Mouse (Mus musculus) midbrain, embryonic 14.5 days (tissue): ENCODE results near the gene Vps26c. TPM values are rescaled to one million over a fixed set of nuclear protein-coding genes. Genes with fewer than 3 reads are reported as not detected.
"Not testable (repeated sequence)": the region's sequence is repeated elsewhere in the genome, so short reads cannot be mapped to it uniquely, and the experiment has no call there.

Source experiments
- ATAC-seq: fragments of 200-750 bp; cut with Nextera tagmentation; 2 replicates; pipeline ENCODE4 v1.8.0; 2017; ENCODE audit warnings: moderate number of reproducible peaks, moderate library complexity; ENCODE audit not compliant: low FRiP score, low TSS enrichment
- DNase-seq: peaks from one replicate; pipeline ENCODE4 v3.0.0-alpha.2; 2015
- H3K27ac ChIP-seq: fragments of 300-500 bp; sonication (generic); replicated peaks from 2 replicates; pipeline ENCODE4 v1.5.1; 2014; ENCODE audit warnings: mild to moderate bottlenecking, low read depth, low read length, moderate library complexity
- H3K27me3 ChIP-seq: fragments of 300-500 bp; sonication (generic); 2 replicates; pipeline ENCODE4 v1.6.1; 2014; ENCODE audit warnings: low read length, control low read depth, mixed read lengths; ENCODE audit not compliant: control insufficient read depth, insufficient read depth
- H3K36me3 ChIP-seq: fragments of 300-500 bp; sonication (generic); 2 replicates; pipeline ENCODE4 v1.6.1; 2014; ENCODE audit warnings: low read length, control low read depth; ENCODE audit not compliant: control insufficient read depth, insufficient read depth
- H3K4me1 ChIP-seq: fragments of 300-500 bp; sonication (generic); 2 replicates; pipeline ENCODE4 v1.6.1; 2014; ENCODE audit warnings: mild to moderate bottlenecking, antibody characterized with exemption, low read length, control low read depth; ENCODE audit not compliant: control insufficient read depth, insufficient read depth
- H3K4me2 ChIP-seq: fragments of 300-500 bp; sonication (generic); 2 replicates; pipeline ENCODE4 v1.6.1; 2014; ENCODE audit warnings: mild to moderate bottlenecking, low read length, moderate library complexity
- H3K4me3 ChIP-seq: fragments of 300-500 bp; sonication (generic); replicated peaks from 2 replicates; pipeline ENCODE4 v1.5.1; 2014; ENCODE audit warnings: low read depth, low read length
- H3K9ac ChIP-seq: fragments of 300-500 bp; sonication (generic); replicated peaks from 2 replicates; pipeline ENCODE4 v1.6.1; 2014; ENCODE audit warnings: mild to moderate bottlenecking, low read length, moderate library complexity
- H3K9me3 ChIP-seq: fragments of 300-500 bp; sonication (generic); 2 replicates; pipeline ENCODE4 v1.6.1; 2016; ENCODE audit warnings: low read length, control low read depth, mixed read lengths; ENCODE audit not compliant: control insufficient read depth
- whole genome bisulfite sequencing: fragments of 180-500 bp; shearing (Covaris S2); extraction: QIAGEN DNeasy Blood & Tissue Kit; methylation state at CpG from one replicate; pipeline ENCODE4 v1.1.7; 2014; 5-methylcytosine and 5-hydroxymethylcytosine counted together
- polyA plus RNA-seq: library from polyadenylated mRNA; unstranded; fragments of >200 nt; fragmentation: Nextera tagmentation; extraction: Ambion mirVana; gene quantifications from 2 replicates; pipeline ENCODE4 v1.2.1, GENCODE M21; 2014

The Vps26c gene
- polyA plus RNA-seq, 1 experiment from 2014 or later: 73.7 TPM

DNA sequence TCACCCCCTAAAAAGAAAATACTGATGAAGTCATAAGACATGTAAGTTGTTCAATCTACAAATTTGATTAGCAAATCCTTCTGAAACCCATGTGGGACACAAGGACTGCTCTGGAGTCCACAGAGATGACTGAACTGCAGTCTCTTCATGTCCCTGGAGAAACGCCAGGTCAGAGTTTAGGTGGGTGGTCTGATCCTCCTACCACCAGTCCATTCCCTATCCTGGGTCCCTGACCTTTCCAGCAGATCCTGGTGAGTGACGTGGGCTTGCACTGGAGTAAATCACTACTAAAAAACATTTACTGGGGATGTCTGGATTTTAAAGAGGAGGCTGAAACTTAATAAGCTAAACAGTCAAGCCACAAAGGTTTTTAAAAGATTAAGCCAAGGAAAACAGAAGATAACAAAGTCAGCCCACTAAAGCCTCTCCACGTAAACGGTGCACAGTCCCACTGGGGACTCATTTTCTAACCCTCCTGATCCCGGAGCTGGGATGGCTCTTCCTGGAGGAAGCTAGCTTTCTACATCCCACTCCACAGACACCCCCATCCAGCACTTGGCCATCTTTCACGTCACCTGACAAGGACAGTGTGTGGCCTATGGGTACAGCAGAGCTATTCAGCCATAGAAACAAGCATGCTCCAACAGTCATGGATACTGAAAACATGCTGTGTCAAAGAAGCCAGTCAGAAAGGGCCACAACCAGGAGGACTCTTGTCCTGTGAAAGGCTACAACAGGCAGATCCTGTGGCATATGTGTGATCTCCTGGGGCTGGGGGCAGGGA is 2.8 kb downstream of the Vps26c start:
- Histone ChIP-seq H3K9me3 (no peaks in the 10 kb centered on the region), H3K36me3 (peaks cover 4% of the 10 kb centered on the region; the same call in 1 of the 2 replicates), H3K4me3 (no peak overlapping the region), H3K27me3 (no peaks in the 10 kb centered on the region), H3K4me1 (peaks cover 14% of the 10 kb centered on the region), H3K4me2 (no peak overlapping the region), H3K27ac (no peak overlapping the region), H3K9ac (no peak overlapping the region)
- WGBS: 71% methylated on average over 6 of the region's 6 CpGs
- ATAC-seq (no peak), DNase-seq (no peak)

DNA sequence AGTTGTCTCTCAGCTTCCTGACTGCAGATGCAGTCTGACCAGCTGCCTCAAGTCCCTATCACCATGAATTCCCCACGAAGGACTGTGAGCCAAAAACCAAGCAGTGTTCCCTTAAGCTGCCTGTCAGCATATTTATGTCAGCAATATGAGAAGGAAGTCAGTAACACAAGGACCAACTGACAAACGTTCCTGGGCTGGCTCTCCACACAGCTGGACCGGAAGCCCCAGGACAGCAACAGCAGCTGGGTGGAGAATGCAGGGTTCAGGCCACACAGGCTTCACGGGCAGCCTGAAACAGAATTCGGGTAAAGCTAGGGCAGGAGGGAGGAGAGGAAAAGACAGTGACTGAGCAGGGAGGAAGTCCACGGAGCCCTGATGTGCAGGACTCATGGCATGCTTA is 7.6 kb downstream of the Vps26c start:
- Histone ChIP-seq H3K4me1 (no peaks in the 10 kb centered on the region), H3K36me3 (peaks cover 6% of the 10 kb centered on the region; the same call in 1 of the 2 replicates), H3K27me3 (no peaks in the 10 kb centered on the region), H3K9ac (no peak overlapping the region), H3K4me2 (no peak overlapping the region), H3K9me3 (no peaks in the 10 kb centered on the region), H3K4me3 (no peak overlapping the region), H3K27ac (no peak overlapping the region)
- no peak for ATAC-seq
- WGBS: 71% methylated on average over 6 of the region's 6 CpGs
- no peak for DNase-seq

DNA sequence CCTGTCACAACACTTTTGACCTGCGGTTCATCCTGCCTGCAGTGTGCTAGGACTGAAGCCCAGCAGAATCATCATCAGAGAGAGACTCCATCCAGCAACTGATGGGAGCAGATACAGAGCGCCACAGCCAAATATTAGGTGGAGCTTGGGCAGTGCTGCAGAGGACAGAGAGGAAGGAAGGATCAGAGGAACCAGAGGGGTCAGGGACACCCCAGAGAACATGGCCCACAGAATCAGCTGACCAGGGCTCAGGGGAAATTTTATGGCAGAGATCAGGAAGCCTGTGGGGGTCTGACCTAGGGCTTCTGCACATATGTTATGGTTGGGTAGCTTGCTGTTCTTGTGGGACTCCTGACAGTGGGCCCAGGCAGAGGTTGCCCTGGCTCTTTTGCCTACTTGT is 9.0 kb downstream of the Vps26c start:
- H3K9me3 ChIP-seq: no peaks in the 10 kb centered on the region
- H3K27me3 ChIP-seq: no peaks in the 10 kb centered on the region
- no peak overlapping the region for H3K4me3 ChIP-seq
- H3K27ac ChIP-seq: no peak overlapping the region
- no peak for DNase-seq
- WGBS: 90% methylated on average over 2 of the region's 2 CpGs
- ATAC-seq: no peak
- no peak overlapping the region for H3K9ac ChIP-seq
- H3K36me3 ChIP-seq: peaks cover 9% of the 10 kb centered on the region; the same call in 1 of the 2 replicates
- H3K4me2 ChIP-seq: no peak overlapping the region
- H3K4me1 ChIP-seq: no peaks in the 10 kb centered on the region

DNA sequence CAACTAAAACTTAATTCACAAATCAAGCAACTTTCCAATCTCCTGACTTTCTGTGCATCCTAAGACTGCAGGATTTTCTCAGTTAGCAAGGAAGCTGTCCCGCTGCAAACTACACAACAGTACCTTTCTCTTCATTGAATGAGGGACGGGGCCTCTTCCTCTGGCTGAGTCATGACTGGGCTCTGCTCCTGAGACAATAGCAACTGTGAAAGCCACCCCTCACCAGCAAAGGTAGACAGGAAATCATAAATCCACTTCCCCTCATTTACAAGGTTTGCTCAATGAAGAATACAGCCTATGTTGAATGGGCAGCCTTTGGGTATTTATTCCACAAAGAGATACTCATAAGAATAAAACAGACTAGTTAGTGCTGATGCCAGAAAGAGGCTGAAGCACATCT is 16.6 kb downstream of the Vps26c start:
- H3K36me3 ChIP-seq: peaks cover 35% of the 10 kb centered on the region

DNA sequence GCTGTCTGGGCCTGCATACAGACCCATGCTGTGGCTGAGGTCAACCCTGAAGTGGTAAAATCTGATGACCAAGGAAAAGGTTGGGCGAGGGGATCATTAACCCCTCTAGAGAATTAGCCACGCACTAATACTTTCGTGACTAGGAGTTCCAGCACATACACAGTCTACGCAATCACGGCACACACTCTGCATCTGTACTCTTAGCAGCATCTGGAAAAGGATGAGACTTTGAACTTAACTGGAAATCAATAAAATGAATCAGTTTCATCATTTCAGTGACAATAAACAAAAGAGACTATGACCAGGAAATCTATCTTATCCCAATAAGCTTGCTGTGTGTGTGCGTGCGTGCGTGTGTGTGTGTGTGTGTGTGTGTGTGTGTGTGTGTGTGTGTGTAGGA is 17.9 kb downstream of the Vps26c start:
- ATAC-seq (no peak), DNase-seq (no peak)
- Histone ChIP-seq H3K27ac (no peak overlapping the region), H3K9me3 (no peaks in the 10 kb centered on the region), H3K4me2 (no peak overlapping the region), H3K4me3 (no peak overlapping the region), H3K4me1 (no peaks in the 10 kb centered on the region), H3K9ac (no peak overlapping the region), H3K27me3 (no peaks in the 10 kb centered on the region), H3K36me3 (peaks cover 46% of the 10 kb centered on the region)
- 96% methylated on average over 8 of the region's 8 CpGs for WGBS

More for the DNA sequence above, 16.6 kb downstream of the Vps26c start:
- H3K9ac ChIP-seq: no peak overlapping the region
- no peak for DNase-seq
- WGBS: 80% methylated on average over 2 of the region's 2 CpGs
- no peak overlapping the region for H3K4me3 ChIP-seq
- no peak overlapping the region for H3K27ac ChIP-seq
- ATAC-seq: no peak
- H3K27me3 ChIP-seq: no peaks in the 10 kb centered on the region
- H3K9me3 ChIP-seq: no peaks in the 10 kb centered on the region
- H3K4me1 ChIP-seq: no peaks in the 10 kb centered on the region
- no peak overlapping the region for H3K4me2 ChIP-seq

DNA sequence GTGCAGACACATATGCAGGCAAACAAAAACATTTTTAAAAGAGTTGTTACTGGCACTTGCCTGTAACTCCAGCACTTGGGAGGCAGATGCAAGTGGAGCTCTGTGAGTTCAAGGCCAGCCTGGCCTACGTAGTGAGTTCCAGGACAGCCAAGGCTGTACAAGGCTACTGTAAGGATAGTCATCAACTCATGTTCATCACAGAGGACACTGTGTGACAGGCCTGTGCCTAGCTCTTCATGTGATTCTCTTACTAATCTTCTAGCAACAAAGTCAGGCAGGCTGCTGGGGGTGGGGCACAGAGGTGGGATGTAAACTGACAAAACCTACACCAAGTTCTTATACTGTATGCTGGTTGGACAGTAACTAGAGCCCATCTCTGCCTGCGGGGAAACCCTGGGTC is 19.6 kb downstream of the Vps26c start:
- Histone ChIP-seq H3K4me2 (no peak overlapping the region), H3K4me1 (no peaks in the 10 kb centered on the region), H3K9ac (no peak overlapping the region), H3K36me3 (peaks cover 59% of the 10 kb centered on the region), H3K27ac (no peak overlapping the region), H3K9me3 (no peaks in the 10 kb centered on the region), H3K27me3 (no peaks in the 10 kb centered on the region), H3K4me3 (no peak overlapping the region)
- no peak for ATAC-seq
- no peak for DNase-seq
- WGBS: 96% methylated on average over 2 of the region's 2 CpGs

DNA sequence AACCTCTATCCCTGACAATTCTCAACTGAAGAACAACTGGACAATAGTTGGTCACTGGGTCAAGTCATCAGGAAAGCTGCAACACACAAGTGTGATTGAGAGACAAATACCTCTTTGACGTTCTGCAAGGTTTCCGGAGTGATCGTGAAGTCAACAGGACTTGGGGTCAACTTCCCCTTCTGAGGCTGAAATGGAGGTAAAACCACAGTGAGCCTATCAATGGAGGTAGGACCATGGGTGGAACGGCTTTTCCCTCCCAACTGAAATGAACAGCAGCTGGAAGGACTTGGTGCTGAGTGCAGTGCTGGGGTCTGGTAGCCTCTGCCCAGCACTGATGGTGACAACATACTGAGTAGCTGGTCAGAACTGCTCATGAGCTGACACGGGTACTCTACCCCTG is 22.4 kb downstream of the Vps26c start:
- Histone ChIP-seq H3K27me3 (no peaks in the 10 kb centered on the region), H3K4me2 (no peak overlapping the region), H3K9ac (no peak overlapping the region), H3K4me3 (no peak overlapping the region), H3K9me3 (no peaks in the 10 kb centered on the region), H3K4me1 (no peaks in the 10 kb centered on the region), H3K36me3 (peaks cover 70% of the 10 kb centered on the region), H3K27ac (no peak overlapping the region)
- ATAC-seq (no peak), DNase-seq (no peak)
- WGBS: 93% methylated on average over 5 of the region's 5 CpGs

DNA sequence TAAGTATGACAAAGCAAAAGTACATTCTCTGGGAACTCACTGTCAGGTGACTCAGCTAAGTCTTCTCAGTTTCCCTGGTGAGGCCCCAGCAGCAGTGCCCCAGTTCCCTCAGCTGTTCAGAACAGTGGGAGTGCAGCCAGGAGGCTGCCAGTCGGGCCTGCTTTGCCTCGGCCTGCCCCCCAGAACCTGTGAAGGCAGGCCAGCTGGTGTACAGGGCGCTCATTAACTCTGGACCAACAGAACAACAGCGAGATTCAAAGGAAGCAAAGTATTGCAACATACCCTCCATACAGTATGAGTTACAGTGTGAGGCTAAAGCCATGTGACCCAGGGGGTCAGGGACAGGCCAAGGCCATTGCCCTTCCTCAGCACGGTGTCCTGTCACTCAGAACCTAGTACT is 28.7 kb downstream of the Vps26c start:
- H3K9me3 ChIP-seq: no peaks in the 10 kb centered on the region
- H3K4me2 ChIP-seq: no peak overlapping the region
- ATAC-seq (no peak), DNase-seq (no peak)
- H3K27ac ChIP-seq: no peak overlapping the region
- H3K27me3 ChIP-seq: no peaks in the 10 kb centered on the region
- H3K4me1 ChIP-seq: no peaks in the 10 kb centered on the region
- H3K36me3 ChIP-seq: peaks cover 76% of the 10 kb centered on the region
- no peak overlapping the region for H3K9ac ChIP-seq
- WGBS: 92% methylated on average over 5 of the region's 5 CpGs
- no peak overlapping the region for H3K4me3 ChIP-seq

DNA sequence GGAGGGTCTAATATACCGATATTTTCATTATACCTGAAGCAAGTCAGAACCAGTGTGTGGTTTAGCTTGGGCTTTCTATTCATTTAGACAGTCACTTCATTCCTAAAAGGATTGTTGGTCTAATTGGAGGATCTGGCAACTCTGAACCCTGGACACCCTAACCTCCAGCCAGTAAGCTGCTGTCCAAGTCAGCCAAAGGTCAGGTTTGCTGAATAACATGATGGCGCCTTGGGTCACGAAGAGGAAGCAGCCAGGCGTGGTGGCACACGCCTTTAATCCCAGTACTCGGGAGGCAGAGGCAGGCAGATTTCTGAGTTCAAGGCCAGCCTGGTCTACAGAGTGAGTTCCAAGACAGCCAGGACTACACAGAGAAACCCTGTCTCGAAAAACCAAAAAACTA is 29.5 kb downstream of the Vps26c start:
- H3K27ac ChIP-seq, H3K27me3 ChIP-seq, H3K9ac ChIP-seq, DNase-seq, H3K9me3 ChIP-seq, H3K4me1 ChIP-seq, H3K4me2 ChIP-seq, ATAC-seq, H3K4me3 ChIP-seq: not testable (repeated sequence)
- 96% methylated on average over 7 of the region's 7 CpGs for WGBS
- peaks cover 68% of the 10 kb centered on the region for H3K36me3 ChIP-seq
